Mouse (Mus musculus) myocyte (in vitro differentiated cells): Measurements from ENCODE around the gene Tm2d3.

ENCODE experiments used
- POLR2A ChIP-seq: IDR thresholded peaks from one replicate; pipeline ENCODE4 v1.6.1; 2011; ENCODE audit warnings: low read depth, mild to moderate bottlenecking, control low read depth, moderate library complexity; ENCODE audit not compliant: insufficient read length
- TCF12 ChIP-seq: IDR thresholded peaks from one replicate; pipeline ENCODE4 v1.6.1; 2011; ENCODE audit warnings: mild to moderate bottlenecking, control low read depth; ENCODE audit not compliant: poor library complexity, insufficient read depth, severe bottlenecking
- TCF3 ChIP-seq: IDR thresholded peaks from one replicate; pipeline ENCODE4 v1.6.1; 2011; ENCODE audit warnings: low read depth, control low read depth; ENCODE audit not compliant: insufficient read length
- USF1 ChIP-seq: IDR thresholded peaks from one replicate; pipeline ENCODE4 v1.6.1; 2011; ENCODE audit warnings: low read depth, mild to moderate bottlenecking, control low read depth, moderate library complexity

DNA sequence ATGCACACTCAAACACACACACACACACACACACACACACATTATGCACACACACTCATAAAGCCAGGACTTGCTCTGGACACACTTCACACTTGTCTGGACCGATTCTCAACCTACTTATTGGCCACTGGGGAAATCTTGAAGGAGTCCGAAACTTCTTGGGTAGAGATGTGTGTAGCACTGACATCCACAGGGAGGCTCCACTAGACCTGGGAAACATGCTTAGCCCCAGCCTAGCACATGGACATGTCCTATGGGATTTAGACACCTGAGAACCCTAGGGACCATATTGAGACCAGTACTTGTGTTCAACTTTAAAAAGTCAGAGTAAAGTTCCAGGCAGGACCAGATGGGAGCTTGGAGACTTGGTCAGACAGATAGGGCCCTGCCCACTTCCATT, 43.1 kb downstream of the Tm2d3 start:
- no peak for TF ChIP-seq TCF12
- no peak for TF ChIP-seq POLR2A
- TF ChIP-seq USF1 = no peak
- no peak for TF ChIP-seq TCF3
